Mouse (Mus musculus): ENCODE measurements around the gene Cbarp. TPM values are rescaled to one million over a fixed set of nuclear protein-coding genes. Genes with fewer than 3 reads are reported as not detected.
"Not testable (repeated sequence)": the region's sequence is repeated elsewhere in the genome, so short reads cannot be mapped to it uniquely, and the experiment has no call there.

Cbarp gene
- polyA plus RNA-seq, 1 experiment from 2014 or later = 1.6 TPM

- H3K27me3 ChIP-seq (replicated peaks) = no peaks in the 10 kb centered on the region
- peak overlapping the region; percentile 98; the same call in 1 of the 2 replicates for H3K9ac ChIP-seq
- H3K4me3 ChIP-seq = no peak overlapping the region
- H3K4me2 ChIP-seq = no peak overlapping the region
- H3K36me3 ChIP-seq = peaks cover 36% of the 10 kb centered on the region
- H3K4me1 ChIP-seq = peaks cover 63% of the 10 kb centered on the region
- no peak overlapping the region for H3K27ac ChIP-seq (replicated peaks)
- ATAC-seq (ENCODE audit: extremely low read depth, insufficient number of reproducible peaks, low FRiP score, low TSS enrichment) = no peak
- WGBS = 92% methylated on average over 7 of the region's 7 CpGs
- H3K9me3 ChIP-seq = no peaks in the 10 kb centered on the region
Measured at GRCm38 (mm10) chr10:80169651-80170050, 29.0 kb upstream of the Cbarp start.

GRCm38 (mm10) chr10:80169070-80169469 is 28.4 kb upstream of the Cbarp start:
- 60% methylated on average over 1 of the region's 1 CpGs for WGBS
- Histone ChIP-seq H3K36me3 (peaks cover 36% of the 10 kb centered on the region), H3K27ac (replicated peaks) (peak overlapping the region; percentile 99), H3K4me3 (peak overlapping the region; percentile 86), H3K4me1 (peaks cover 69% of the 10 kb centered on the region), H3K4me2 (peak overlapping the region; percentile 93), H3K27me3 (replicated peaks) (no peaks in the 10 kb centered on the region), H3K9ac (peak overlapping the region; percentile 98), H3K9me3 (no peaks in the 10 kb centered on the region)
- no peak for ATAC-seq (ENCODE audit: extremely low read depth, insufficient number of reproducible peaks, low FRiP score, low TSS enrichment)

GRCm38 (mm10) chr10:80168038-80168661 is 27.5 kb upstream of the Cbarp start:
- Histone ChIP-seq H3K27me3 (replicated peaks) (no peaks in the 10 kb centered on the region), H3K9ac (peak overlapping the region; percentile 98), H3K9me3 (no peaks in the 10 kb centered on the region), H3K4me2 (peak overlapping the region; percentile 93), H3K4me3 (peak overlapping the region; percentile 86), H3K36me3 (peaks cover 36% of the 10 kb centered on the region), H3K4me1 (peaks cover 73% of the 10 kb centered on the region), H3K27ac (replicated peaks) (peak overlapping the region; percentile 99)
- peak; percentile 21 for ATAC-seq (ENCODE audit: extremely low read depth, insufficient number of reproducible peaks, low FRiP score, low TSS enrichment)
- WGBS = 1% methylated on average over 44 of the region's 48 CpGs

- Histone ChIP-seq H3K36me3 (peaks cover 34% of the 10 kb centered on the region), H3K4me2 (peak overlapping the region; percentile 93), H3K4me1 (peaks cover 76% of the 10 kb centered on the region), H3K27ac (replicated peaks) (peak overlapping the region; percentile 99), H3K9ac (peak overlapping the region; percentile 98), H3K4me3 (peak overlapping the region; percentile 86), H3K27me3 (replicated peaks) (no peaks in the 10 kb centered on the region), H3K9me3 (no peaks in the 10 kb centered on the region)
- ATAC-seq (ENCODE audit: extremely low read depth, insufficient number of reproducible peaks, low FRiP score, low TSS enrichment) = peak; percentile 85
- under 1% methylated on average over 53 of the region's 55 CpGs for WGBS
Measured at GRCm38 (mm10) chr10:80167460-80168037, 26.9 kb upstream of the Cbarp start.

GRCm38 (mm10) chr10:80166136-80166535 is 25.5 kb upstream of the Cbarp start:
- ATAC-seq (ENCODE audit: extremely low read depth, insufficient number of reproducible peaks, low FRiP score, low TSS enrichment); H3K9me3 ChIP-seq; H3K27me3 ChIP-seq (replicated peaks): not testable (repeated sequence)
- Histone ChIP-seq H3K4me2 (peak overlapping the region; percentile 86), H3K27ac (replicated peaks) (peak overlapping the region; percentile 89), H3K4me1 (peaks cover 77% of the 10 kb centered on the region), H3K9ac (peak overlapping the region; percentile 75), H3K4me3 (peak overlapping the region; percentile 51), H3K36me3 (peaks cover 20% of the 10 kb centered on the region)
- 74% methylated on average over 4 of the region's 4 CpGs for WGBS

GRCm38 (mm10) chr10:80165392-80166128 is 24.9 kb upstream of the Cbarp start, which contains the start of gene Cirbp:
Gene Cirbp (plus strand): TSS chr10:80165985.
- H3K9ac ChIP-seq = peak within 1 kb of the TSS; percentile 78
- H3K4me1 ChIP-seq = peaks cover 82% of the 10 kb centered on the region
- peak within 1 kb of the TSS; percentile 51 for H3K4me3 ChIP-seq
- no peaks in the 10 kb centered on the region for H3K9me3 ChIP-seq
- 11% methylated on average over 20 of the region's 20 CpGs for WGBS
- no peak for ATAC-seq (ENCODE audit: extremely low read depth, insufficient number of reproducible peaks, low FRiP score, low TSS enrichment)
- H3K4me2 ChIP-seq = peak within 1 kb of the TSS; percentile 86
- no peaks in the 10 kb centered on the region for H3K27me3 ChIP-seq (replicated peaks)
- peaks cover 15% of the 10 kb centered on the region for H3K36me3 ChIP-seq
- peak within 1 kb of the TSS; percentile 89 for H3K27ac ChIP-seq (replicated peaks)

- H3K27me3 ChIP-seq (replicated peaks) = no peaks in the 10 kb centered on the region
- WGBS = 0% methylated on average over 17 of the region's 17 CpGs
- H3K9me3 ChIP-seq = no peaks in the 10 kb centered on the region
- H3K36me3 ChIP-seq = peaks cover 9% of the 10 kb centered on the region
- ATAC-seq (ENCODE audit: extremely low read depth, insufficient number of reproducible peaks, low FRiP score, low TSS enrichment) = peak; percentile 32; the same call in 1 of the 2 replicates
- peak overlapping the region; percentile 78 for H3K9ac ChIP-seq
- H3K27ac ChIP-seq (replicated peaks) = peak overlapping the region; percentile 89
- H3K4me2 ChIP-seq = peak overlapping the region; percentile 86
- H3K4me3 ChIP-seq = peak overlapping the region; percentile 51
- peaks cover 83% of the 10 kb centered on the region for H3K4me1 ChIP-seq
Measured at GRCm38 (mm10) chr10:80164998-80165344, 24.3 kb upstream of the Cbarp start.

GRCm38 (mm10) chr10:80164161-80164997 is 23.7 kb upstream of the Cbarp start:
- peaks cover 79% of the 10 kb centered on the region for H3K4me1 ChIP-seq
- peak overlapping the region; percentile 51 for H3K4me3 ChIP-seq
- WGBS = 8% methylated on average over 40 of the region's 44 CpGs
- H3K9ac ChIP-seq = peak overlapping the region; percentile 78
- H3K27me3 ChIP-seq (replicated peaks) = no peaks in the 10 kb centered on the region
- peaks cover 3% of the 10 kb centered on the region for H3K36me3 ChIP-seq
- ATAC-seq (ENCODE audit: extremely low read depth, insufficient number of reproducible peaks, low FRiP score, low TSS enrichment) = no peak
- H3K9me3 ChIP-seq = no peaks in the 10 kb centered on the region
- peak overlapping the region; percentile 80 for H3K27ac ChIP-seq (replicated peaks)
- peak overlapping the region; percentile 86 for H3K4me2 ChIP-seq

GRCm38 (mm10) chr10:80163721-80164120 is 23.1 kb upstream of the Cbarp start:
- Histone ChIP-seq H3K9me3 (no peaks in the 10 kb centered on the region), H3K4me2 (peak overlapping the region; percentile 86), H3K36me3 (no peaks in the 10 kb centered on the region), H3K9ac (peak overlapping the region; percentile 78), H3K4me3 (peak overlapping the region; percentile 51; the same call in 1 of the 2 replicates), H3K27ac (replicated peaks) (peak overlapping the region; percentile 80), H3K4me1 (peaks cover 79% of the 10 kb centered on the region), H3K27me3 (replicated peaks) (no peaks in the 10 kb centered on the region)
- ATAC-seq (ENCODE audit: extremely low read depth, insufficient number of reproducible peaks, low FRiP score, low TSS enrichment) = no peak
- WGBS = 47% methylated on average over 8 of the region's 8 CpGs

GRCm38 (mm10) chr10:80162716-80163299 is 22.2 kb upstream of the Cbarp start:
- 70% methylated on average over 6 of the region's 6 CpGs for WGBS
- H3K9me3 ChIP-seq = no peaks in the 10 kb centered on the region
- peak overlapping the region; percentile 98 for H3K27ac ChIP-seq (replicated peaks)
- no peak overlapping the region for H3K4me2 ChIP-seq
- H3K4me3 ChIP-seq = no peak overlapping the region; the same call in 1 of the 2 replicates
- no peaks in the 10 kb centered on the region for H3K27me3 ChIP-seq (replicated peaks)
- ATAC-seq (ENCODE audit: extremely low read depth, insufficient number of reproducible peaks, low FRiP score, low TSS enrichment) = no peak
- peaks cover under 1% of the 10 kb centered on the region; the same call in 1 of the 2 replicates for H3K36me3 ChIP-seq
- H3K4me1 ChIP-seq = peaks cover 85% of the 10 kb centered on the region
- H3K9ac ChIP-seq = peak overlapping the region; percentile 78

Measured in heart, embryonic 13.5 days (tissue).